Mouse (Mus musculus) inflammation-experienced regulatory T-cells, adult 16 weeks (primary cell): Measurements from ENCODE around the gene Cdhr5. TPM values are rescaled to one million over a fixed set of nuclear protein-coding genes. Genes with fewer than 3 reads are reported as not detected.

Experiments used
- polyA plus RNA-seq: library from polyadenylated mRNA; unstranded; fragments of 100-300 nt; shearing (Covaris generic); gene quantifications from one replicate; pipeline ENCODE4 v1.2.1, GENCODE M21; 2017

Gene Cdhr5
- polyA plus RNA-seq: not detected

DNA sequence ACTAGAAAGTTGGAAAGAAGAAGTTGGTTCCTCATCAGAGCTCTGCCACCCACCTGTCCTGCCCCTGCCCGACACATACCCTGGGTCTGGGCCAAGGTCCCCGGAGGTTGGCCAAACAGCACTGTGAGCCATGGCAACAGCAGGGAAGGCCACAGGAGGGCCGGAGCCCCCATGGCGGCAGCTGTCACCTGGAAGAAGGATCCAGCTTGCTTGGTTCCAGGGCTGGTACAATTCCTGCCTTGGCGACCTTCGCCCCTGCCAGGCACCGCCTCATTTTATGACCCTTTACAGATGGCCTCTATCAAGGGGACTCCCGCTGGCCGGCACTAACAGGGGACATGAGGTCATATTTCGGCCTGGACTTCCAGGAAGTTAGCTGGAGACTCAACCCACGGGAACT lies at the start of gene Cdhr5:
Cdhr5 (minus strand) TSS at position 241 of the 400 bp plus-strand sequence.

DNA sequence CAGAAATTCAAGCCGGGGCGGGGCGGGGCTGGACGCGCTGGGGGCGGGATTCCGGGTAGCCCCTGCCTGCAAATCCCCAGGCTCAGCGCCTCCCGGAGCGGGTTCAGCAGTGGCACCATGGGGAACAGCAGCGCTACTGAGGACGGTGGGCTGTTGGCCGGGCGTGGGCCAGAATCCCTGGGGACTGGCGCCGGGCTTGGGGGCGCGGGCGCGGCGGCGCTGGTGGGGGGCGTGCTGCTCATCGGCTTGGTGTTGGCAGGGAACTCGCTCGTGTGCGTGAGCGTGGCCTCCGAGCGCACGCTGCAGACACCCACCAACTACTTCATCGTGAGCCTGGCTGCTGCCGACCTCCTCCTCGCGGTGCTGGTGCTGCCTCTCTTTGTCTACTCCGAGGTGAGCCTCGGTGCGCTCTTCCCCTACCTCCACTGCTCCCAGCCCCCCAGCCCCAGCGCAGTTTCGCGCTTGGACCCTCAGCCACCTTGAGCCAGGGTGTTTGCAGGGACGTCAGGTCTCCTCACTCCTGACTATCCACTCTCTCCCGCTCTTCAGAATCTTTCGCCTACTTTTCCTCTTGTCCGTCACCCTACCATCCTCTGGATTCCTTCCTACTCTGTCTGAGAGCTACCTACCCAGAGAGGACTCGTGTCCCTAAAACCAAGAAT lies 15.5 kb upstream of the Cdhr5 start, which contains the start of gene Drd4:
Drd4 (plus strand) TSS at position 86 of the 662 bp plus-strand sequence.

DNA sequence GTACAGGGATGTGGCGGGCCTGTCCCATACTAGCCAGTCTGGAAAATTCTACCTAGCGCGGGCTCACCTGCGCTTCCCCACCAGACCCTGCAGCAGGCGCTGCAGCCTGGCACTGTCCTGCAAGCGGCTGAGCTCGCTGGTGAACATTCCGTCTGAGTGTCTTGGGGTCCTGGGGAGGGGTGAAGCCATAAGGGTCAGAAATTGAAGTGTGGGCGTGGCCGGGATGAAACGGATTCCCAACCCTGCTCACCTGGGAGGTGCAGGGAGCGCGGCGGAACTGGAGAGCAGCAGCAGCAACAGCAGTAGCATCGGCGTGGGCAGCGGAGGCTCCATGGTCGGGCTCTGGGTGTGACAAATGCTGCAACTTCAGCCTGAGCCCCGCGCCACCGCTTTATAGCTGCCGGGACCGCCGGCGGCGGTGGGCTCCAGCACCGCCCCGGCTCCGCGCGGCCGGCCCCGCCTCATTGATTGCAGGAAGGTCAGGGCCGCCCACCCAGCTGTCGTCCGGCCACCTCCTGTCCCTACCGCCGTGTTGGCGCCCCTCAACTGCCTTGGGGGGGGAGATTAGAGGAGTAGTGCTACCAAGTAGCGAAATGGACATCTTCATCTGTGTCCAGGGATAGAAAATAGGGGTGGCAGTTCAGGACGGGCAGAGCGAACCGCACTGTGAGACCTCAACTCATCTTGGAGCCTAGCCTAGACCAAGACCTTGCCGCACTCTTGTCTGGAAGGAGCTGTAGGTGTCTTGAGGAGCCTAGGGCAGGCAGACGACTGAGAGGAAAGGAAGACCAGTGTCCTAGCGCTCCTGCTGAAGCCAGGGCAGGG lies 2.4 kb upstream of the Cdhr5 start, which contains the start of gene Sct:
Sct (minus strand) TSS at position 368 of the 825 bp plus-strand sequence.

DNA sequence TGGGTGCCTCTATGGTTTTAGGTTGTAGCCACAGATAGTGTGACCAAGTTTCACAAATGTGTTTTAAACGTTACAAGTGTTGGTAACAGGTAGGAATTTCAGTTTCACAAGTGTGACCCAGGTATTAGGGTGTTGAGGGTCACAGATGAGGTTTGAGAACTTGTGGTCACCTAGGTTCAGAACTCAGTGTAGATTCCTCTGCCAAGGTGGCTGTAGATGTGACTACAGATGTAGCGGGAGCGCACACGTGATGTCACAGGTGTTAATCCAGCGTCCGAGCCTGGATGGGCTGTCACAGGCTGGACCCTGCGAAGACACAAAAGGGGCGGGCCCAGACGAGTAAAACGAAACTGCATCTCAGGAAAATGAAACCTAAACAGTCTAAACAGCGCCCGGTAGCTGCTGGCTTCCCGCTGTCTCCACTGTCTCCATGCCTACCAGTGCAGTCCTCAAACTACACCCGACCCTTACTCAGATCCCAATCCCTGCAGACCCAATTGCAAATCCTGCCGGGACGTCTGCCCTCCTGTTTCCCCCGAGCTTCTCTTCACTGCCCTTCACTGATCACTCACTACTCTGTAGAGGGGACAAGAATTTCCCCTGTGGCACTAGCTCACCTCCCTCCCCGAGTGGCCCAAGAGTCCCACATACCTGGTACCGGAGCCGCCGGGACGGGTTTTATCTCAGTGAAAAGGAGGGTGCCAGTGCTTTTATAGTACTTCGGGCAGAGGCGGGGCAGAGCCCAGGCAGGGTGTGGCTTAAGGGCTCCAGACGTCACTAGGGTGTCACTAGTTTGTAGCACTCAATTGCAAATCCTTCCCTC lies 10.6 kb downstream of the Cdhr5 start, which contains the start of gene Irf7:
Irf7 (minus strand) TSS at position 743 of the 823 bp plus-strand sequence.

DNA sequence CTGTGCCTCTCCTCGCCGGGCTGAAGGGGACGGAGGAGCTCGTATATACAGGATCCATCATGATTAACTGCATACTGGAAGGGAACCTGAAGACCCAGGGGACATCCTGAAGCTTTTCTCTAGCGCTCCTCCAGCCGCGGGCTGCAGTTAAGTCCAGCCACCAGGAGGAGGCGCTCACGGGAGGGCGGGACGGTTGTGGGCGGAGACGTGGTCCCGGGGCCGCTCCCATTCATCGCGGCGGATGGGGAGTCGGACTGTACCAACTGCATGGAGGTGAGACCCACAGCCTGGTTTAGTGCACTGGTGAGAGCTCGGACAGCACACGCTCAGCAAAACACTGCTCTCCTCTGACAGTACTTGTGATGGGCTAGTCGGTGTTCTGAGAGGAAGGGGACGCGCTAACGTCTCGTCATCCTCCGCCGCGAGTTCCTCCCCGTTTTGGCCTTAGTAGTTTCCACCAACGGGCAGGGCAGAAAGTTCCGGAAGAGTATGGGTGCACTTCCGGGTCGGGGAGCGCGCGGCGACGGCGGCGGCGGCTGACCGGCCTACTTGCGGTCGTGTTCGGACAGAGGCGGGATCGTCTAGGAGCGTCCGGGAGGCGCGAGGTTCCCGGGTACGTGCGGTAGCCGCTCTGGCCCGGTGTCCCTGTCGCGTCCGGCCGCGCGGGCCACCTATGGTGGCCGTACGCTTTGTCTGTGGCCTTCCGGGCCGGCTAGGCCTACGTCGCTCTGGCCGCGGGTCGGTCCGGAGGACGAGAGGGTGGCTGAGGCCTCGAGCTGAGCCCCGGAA lies 48.1 kb downstream of the Cdhr5 start, which contains the start of gene Phrf1:
Phrf1 (plus strand) TSS at position 506 of the 789 bp plus-strand sequence.

Other genes with a start within 250 kb of the Cdhr5 start
- gene Gm17387, start 247.7 kb downstream of the Cdhr5 start, polyA plus RNA-seq: not detected
- gene B4galnt4, start 215.7 kb downstream of the Cdhr5 start, polyA plus RNA-seq: 21.9 TPM
- 422 TPM for gene Pkp3, start 198.6 kb downstream of the Cdhr5 start, polyA plus RNA-seq
- gene Sigirr, start 176.2 kb downstream of the Cdhr5 start, polyA plus RNA-seq: 261 TPM
- gene Ano9, start 159.0 kb downstream of the Cdhr5 start, polyA plus RNA-seq: 0.24 TPM
- gene Ptdss2, start 154.4 kb downstream of the Cdhr5 start, polyA plus RNA-seq: 19.3 TPM
- 165 TPM for gene Rnh1, start 103.9 kb downstream of the Cdhr5 start, polyA plus RNA-seq
- 3.5 TPM for gene Hras, start 82.8 kb downstream of the Cdhr5 start, polyA plus RNA-seq
- 3.5 TPM for gene Lrrc56, start 82.6 kb downstream of the Cdhr5 start, polyA plus RNA-seq
- gene Lmntd2, start 62.7 kb downstream of the Cdhr5 start, polyA plus RNA-seq: 15.4 TPM
- gene Rassf7, start 60.9 kb downstream of the Cdhr5 start, polyA plus RNA-seq: 24.4 TPM
- gene Phrf1, start 48.0 kb downstream of the Cdhr5 start, polyA plus RNA-seq: 133 TPM
- gene Irf7, start 10.3 kb downstream of the Cdhr5 start, polyA plus RNA-seq: 111 TPM
- not detected for gene Sct, start 2.3 kb upstream of the Cdhr5 start, polyA plus RNA-seq
- not detected for gene Drd4, start 15.2 kb upstream of the Cdhr5 start, polyA plus RNA-seq
- gene Deaf1, start 50.9 kb upstream of the Cdhr5 start, polyA plus RNA-seq: 15.6 TPM
- gene Tmem80, start 51.0 kb upstream of the Cdhr5 start, polyA plus RNA-seq: 41.9 TPM
- not detected for gene Eps8l2, start 62.1 kb upstream of the Cdhr5 start, polyA plus RNA-seq
- 342 TPM for gene Taldo1, start 115.4 kb upstream of the Cdhr5 start, polyA plus RNA-seq
- gene Gatd1, start 137.3 kb upstream of the Cdhr5 start, polyA plus RNA-seq: 85.0 TPM
- gene Cend1, start 152.7 kb upstream of the Cdhr5 start, polyA plus RNA-seq: 0.56 TPM
- 82.4 TPM for gene Slc25a22, start 161.1 kb upstream of the Cdhr5 start, polyA plus RNA-seq
- gene Pidd1, start 167.2 kb upstream of the Cdhr5 start, polyA plus RNA-seq: 14.5 TPM
- gene Rplp2, start 170.6 kb upstream of the Cdhr5 start, polyA plus RNA-seq: 1,588 TPM
- 99.5 TPM for gene Pnpla2, start 178.4 kb upstream of the Cdhr5 start, polyA plus RNA-seq
- gene Cracr2b, start 184.3 kb upstream of the Cdhr5 start, polyA plus RNA-seq: not detected
- gene Cd151, start 190.6 kb upstream of the Cdhr5 start, polyA plus RNA-seq: 8.9 TPM
- gene Polr2l, start 198.3 kb upstream of the Cdhr5 start, polyA plus RNA-seq: 31.5 TPM
- gene Tspan4, start 198.5 kb upstream of the Cdhr5 start, polyA plus RNA-seq: 3.8 TPM